Mouse (Mus musculus): ENCODE measurements around the gene Cfap73.

Gene Cfap73

DNA sequence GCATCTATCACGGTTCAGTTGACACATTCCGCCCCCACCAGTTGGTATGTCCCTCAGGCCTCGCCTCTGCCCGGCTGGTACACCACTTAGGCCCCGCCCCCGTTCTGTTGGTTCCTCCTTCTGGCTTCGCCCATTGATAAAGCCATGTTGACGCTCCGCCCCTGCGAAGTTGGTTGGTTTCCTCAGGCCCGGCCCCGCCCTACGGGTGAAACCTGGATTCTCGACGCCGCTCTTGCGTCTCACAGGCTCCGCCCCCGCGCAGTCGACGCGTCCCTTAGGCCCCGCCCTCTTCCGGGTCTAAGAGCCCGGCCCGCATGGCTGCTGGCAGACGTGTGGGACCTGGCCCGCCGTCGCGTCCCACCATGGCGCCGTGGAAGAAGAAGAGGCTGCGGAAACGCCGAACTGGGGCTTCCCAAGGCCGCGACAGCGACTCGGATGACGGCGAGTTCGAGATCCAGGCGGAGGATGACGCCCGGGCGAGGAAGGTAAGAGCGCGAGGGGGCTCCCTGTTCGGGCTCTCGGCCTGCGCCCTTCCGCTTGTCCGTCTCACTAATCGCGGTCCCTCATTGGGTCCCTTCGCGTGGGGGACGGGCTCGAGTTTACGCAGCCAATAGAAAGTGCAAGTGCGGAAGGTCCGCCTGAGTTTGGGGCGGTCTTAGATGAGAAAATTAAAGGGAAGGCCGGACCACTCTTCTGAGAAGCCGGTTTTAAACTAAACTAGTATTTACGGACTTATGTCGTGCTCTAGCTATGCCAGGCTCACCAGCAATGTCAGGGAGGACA lies 21.0 kb downstream of the Cfap73 start:
- DNase-seq (ENCODE audit: low read depth, low spot score), result peak; percentile 100

DNA sequence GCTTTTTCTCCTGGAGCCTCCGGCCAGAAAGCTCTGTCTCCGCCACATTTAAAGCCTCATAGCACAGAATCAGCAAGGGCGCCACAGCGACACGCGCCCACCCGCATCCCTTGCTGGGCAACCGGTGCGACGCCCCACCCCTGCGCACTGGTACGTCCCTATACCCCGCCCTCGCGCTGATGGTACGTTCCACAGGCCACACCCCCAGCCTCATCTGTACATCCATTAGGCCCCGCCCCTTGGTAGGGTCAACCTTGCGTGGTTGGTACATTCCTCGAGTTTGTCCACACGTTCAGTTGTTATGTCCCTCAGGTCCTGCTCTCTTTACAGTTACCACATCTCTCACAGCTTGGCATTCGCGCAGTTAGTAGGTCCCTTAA lies 21.6 kb downstream of the Cfap73 start, which contains the start of the genes Rita1 and Ddx54:
Gene Rita1, minus strand, starts transcription at position 148 of the 380 bp plus-strand sequence.
Gene Ddx54, plus strand, starts transcription at position 298 of the 380 bp plus-strand sequence.
- peak; percentile 96 for DNase-seq (ENCODE audit: low read depth, low spot score)

DNA sequence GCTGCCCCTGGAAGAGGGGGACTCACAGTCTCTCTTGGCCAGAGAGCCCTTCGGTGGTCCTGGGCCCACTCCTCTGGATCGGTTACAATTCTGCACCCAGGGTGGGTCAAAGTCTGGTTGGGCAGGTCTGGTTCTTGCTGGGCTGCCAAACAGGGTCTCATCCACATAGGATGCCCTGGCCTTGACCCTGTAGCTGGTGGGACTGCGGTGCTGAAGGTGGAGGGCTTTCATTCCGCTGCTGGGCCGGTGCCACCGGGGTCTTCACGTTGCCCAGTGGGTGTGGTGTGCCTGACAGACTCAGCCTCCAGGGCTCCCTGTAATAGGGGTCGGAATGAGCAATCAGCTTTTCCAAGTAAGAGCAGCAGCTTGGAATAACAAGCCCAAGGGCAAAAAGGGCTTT lies 22.6 kb downstream of the Cfap73 start:
- no peak for DNase-seq (ENCODE audit: low read depth, low spot score)

DNA sequence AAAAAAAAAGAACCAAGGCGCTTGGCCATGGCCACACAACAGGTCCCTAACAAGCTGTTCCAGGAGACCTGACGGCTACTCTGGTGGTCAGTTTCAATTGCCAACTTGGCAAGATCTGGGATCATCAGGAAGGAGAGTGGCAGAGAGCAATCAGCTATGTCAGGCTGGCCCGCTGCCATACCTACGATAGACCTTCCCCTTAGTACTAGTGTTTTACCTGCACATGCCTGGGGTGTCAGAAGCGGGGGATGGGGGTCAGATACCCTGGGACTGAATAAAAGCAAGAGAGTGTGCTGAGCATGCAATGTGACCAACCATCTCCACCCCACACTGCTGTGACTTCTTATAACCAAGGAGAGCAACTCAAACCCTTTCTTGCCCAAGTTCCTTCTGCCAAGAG lies 23.1 kb downstream of the Cfap73 start:
- no peak for DNase-seq (ENCODE audit: low read depth, low spot score)

DNA sequence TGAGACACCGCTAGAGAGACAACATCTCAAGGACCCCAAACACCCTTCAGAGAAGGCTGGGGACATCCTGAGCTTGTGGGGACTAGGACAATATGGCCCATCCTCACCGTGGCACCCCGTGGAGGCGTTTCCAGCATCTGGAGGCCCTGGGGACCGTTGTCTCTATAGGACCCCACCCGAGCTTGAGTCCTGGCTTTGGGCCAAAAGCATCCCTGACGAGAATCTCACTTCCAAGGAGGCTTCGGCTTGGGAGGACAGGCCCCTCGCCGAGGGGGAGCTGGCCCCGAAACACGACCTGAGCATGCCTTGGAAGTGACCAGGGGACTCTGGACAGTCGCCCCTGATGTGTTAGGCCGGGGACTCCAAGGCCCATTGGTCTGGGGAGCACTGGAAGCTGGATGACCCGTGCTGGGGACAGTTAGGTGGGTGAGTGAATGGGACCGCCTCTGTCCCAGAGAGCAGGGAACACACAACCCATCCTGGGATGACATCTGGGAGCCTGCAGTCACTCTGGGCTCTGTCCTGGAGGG lies 24.7 kb downstream of the Cfap73 start:
- no peak for DNase-seq (ENCODE audit: low read depth, low spot score)

DNA sequence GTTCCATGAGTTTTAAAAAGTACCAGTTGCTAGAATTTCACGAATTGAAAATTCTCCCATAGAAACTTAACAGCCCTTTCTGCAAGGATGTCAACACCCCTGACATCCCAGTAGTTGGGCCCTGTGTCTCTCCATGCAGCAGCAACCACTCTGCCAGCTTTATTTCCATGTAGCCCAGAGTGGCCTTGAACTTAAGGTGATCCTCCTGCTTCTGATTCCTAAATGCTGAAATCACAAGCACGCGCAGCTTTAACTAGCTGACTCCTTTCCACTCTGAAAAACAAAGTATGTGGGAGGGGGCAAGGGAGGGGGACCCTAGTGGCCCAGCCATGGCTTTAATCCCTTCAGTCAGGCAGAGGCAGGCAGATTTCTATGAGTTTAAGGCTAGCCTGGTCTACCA lies 26.7 kb downstream of the Cfap73 start:
- no peak for DNase-seq (ENCODE audit: low read depth, low spot score)

DNA sequence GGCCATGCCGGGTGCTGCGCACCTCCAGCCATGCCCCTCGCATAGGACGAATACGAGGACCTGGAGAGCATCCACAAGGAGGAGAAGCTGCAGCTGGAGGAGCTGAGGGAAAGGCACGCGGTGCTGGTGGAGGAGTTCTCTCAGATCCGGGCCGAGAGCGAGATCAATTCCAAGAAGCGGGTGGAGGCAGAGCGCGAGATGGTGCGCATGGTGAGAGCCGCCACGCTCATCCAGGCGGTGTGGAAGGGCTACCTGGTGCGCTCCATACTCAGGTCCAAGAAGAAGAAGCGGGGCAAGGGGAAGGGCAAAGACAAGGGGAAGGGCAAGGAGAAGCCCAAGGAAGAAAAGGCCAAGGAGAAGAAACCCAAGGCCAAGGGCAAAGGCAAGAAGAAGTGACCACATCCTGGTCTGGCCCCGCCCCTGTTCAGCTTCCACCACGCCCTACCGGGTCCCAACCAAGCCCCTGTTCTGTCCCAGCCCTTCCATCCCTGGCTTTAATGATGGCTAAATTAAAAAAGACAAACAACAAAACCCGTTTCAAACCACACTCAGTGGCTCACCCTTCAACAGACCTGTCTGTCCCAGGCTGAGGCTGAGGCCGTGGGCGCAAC lies 27.3 kb downstream of the Cfap73 start:
- no peak for DNase-seq (ENCODE audit: low read depth, low spot score)

DNA sequence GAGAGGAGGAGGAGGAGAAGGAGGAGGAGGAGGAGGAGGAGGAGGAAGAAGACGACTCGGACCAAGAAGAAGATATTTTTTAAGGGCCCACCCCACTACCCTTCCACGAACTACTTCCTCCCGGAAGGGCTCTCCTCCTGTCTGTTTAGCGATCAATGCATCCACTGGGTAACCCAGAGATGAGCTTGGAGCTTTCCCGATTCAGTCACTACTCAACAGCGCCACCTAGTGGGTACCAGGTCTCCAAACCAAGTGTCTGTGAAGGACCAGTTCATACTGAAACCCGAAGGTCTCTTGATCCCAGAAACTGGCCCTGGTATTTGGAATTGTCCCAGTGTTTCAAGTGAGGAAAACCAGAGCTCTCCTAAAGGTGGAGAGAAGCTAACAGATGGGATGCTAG lies 28.3 kb downstream of the Cfap73 start:
- peak; percentile 96 for DNase-seq (ENCODE audit: low read depth, low spot score)

DNA sequence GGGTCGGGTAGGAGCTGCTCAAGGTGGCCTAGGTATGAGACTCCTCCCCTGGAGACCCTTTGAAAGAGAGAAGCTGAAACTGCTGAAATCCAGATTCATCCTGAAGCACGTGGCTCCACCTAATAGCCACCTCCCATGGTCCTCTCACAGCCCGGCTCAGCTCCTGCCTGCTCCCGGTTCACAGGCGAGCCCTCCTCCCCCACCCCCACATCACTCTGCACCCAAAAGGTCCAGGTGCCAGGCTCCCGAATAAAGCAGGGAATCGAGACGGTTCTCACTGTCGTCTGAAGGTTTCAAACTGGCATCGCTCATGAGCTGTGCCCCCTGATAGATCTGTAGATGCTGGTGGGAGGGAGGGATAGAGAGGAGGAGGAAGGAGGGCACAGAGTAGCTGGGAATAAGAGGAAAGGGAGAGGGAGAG lies 28.8 kb downstream of the Cfap73 start:
- DNase-seq (ENCODE audit: low read depth, low spot score), result no peak

DNA sequence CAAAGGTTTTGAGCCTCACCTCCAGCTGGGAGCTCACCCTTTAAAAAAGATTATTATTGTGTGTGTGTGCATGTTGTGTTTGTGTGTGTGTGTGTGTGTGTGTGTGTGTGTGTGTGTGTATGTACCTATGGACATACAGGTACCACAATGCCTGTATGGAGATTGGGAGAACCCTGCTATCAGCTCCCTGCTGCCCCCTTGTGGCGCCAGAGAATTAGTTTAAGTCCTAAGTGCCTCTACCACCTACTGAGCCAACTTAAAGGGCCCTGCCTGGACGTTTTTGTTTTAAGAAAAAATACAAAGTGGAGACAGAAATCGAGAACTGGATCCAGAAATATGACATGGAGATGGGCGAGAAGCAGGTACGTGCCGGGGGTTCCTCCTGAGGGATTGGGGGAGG lies 29.2 kb downstream of the Cfap73 start:
- peak; percentile 88 for DNase-seq (ENCODE audit: low read depth, low spot score)

DNA sequence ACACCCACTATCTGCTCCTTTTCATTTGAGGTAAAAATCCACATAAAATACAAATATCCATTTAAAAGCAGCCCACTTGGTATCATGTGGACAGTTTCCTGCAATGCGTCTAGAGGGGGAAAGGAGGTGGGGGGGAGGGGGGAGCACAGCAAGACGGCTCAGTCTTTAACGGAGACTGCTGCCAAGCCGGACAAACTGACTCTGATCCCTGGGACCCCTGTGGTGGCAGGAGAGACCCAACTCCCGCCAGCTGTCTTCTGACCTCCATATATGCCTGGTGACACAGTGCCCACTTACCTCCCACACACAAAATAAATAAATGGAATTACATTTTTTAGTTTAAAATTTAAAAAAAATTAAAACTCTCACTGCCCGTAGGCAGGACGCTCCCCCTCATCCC lies 30.5 kb downstream of the Cfap73 start:
- no peak for DNase-seq (ENCODE audit: low read depth, low spot score)

DNA sequence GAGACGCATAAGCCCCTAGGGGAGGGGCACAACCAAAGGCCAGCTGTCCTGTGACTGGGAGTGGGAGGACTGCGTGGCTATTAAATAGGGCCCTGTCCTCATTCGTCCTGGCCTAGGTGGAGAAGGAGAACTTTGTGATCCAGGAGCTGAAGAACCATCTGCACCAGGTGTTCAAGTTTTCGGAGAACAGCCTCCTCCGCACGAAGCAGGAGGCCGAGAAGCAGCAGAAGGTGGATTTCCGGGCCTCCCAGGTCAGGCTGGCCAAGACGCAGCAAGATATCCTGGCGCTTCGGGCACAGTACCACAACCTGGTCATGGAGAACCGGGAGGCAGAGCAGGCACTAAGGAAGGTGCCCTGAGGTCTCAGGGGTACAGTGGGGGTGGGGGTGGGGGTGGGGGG lies 31.8 kb downstream of the Cfap73 start:
- DNase-seq (ENCODE audit: low read depth, low spot score), result no peak

DNA sequence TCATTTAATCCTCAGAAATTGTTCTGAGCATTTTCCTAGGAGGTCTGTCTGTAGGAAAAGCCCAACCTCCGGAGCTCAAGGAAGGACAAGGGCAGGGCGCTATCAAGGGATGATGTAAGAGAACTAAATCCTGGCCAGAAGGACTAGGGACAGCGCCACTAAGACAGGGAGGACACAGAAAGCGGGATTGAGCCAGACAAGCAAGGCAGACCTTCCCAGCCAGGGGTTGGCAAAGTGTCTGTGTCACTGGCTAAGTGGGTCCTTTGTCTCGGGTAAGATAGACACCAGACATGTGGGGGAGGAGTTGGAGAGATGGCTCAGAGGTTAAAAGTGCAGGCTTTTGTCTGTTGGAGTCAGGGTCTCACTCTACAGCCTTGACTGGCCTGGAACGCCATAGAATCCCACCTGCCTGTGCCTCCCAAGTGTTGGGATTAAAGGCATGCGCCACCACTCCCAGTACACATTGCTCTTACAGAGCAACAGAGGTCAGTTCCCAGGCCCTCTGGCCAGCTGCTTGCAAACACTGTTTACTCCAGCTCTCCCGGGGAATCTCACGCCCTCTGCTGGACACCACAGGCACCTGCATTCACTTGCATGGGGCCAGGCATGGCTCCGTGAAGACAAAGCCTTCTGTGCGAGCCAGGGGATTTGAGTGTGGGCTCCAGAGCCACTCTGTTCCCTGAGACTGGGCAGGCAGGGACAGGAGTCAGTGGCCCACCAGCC lies 32.9 kb downstream of the Cfap73 start:
- DNase-seq (ENCODE audit: low read depth, low spot score), result peak; percentile 72

DNA sequence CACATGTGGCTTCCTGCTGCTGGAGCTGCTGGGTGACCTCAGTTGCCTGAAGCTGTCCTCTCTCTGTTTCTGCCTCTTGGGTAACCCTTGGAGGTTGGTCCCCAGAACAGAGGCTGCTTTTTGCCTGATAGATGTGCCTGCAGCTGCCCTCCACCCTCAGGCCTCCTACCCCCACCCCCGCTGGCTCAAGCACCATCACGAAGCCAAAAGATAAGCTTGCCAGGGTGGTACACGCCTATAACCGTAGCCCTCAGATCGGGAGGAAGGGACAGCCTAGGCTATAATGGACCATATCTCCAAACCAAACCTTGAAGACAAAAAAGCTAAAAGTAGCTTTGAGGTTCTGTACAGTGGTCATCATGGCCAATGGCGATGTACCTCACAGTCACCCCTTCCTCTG lies 34.4 kb downstream of the Cfap73 start:
- no peak for DNase-seq (ENCODE audit: low read depth, low spot score)

DNA sequence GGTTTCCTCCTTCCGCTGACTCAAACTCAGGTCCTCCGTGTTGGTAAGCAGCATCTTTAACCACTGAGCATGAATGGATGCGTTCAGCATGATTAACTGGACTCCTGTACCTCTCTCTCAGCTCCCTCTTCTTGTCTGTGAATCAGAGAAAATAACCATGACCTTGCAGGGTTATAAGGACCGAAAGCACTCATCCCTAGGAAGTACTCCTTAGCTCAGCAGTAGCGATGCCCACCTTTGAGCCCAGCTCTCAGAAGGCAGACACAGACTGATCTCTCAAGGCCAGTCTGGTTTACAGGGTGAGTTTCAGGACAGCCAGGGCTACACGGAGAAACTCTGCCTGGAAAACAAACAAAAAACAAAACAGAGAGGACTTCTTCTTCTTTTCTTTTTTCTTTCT lies 39.5 kb downstream of the Cfap73 start:
- no peak for DNase-seq (ENCODE audit: low read depth, low spot score)

DNA sequence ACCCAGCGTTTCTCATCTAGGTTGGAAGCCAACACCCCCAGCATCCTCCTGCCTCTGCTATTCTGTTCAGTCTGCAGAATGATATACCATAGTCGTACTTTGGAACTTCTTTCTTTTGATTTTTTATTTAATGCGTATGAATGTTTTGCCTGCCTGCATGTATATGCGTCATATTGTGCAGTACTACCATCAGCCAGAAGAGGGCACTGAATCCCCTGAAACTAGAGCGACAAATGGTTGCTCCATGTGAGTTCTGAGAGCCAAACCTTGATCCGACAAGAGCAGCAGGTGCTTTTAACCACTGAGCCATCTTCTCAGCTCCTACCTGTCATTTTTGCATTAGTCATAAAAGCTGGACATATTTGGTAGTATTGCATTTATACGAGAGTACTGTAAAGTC lies 41.9 kb downstream of the Cfap73 start:
- DNase-seq (ENCODE audit: low read depth, low spot score), result no peak

DNA sequence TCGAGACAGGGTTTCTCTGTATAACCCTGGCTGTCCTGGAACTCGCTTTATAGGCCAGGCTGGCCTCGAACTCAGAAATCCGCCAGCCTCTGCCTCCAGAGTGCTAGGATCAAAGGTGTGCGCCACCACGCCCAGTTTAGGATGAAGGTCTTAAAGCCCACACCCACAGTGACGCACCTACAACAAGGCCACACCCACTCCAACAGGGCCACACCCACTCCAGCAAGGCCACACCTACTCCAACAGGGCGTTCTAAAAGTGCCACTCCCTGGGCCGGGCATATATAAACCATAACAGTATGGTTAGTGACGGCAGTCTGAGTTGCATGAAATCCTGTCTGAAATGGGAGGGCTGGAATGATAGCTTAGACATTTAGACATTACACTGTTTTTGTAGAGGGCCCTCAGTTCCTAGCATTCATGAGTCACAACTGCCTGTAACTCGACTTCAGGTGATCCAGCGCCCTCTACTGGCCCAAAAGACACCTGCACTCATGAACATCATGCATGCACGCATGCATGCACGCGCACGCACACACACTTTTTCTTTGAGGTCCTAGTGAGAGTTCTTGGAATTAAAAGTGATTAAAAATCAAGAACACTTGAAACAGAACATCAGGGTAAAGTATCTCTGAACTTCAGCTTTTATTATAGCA lies 43.6 kb downstream of the Cfap73 start:
- no peak for DNase-seq (ENCODE audit: low read depth, low spot score)

DNA sequence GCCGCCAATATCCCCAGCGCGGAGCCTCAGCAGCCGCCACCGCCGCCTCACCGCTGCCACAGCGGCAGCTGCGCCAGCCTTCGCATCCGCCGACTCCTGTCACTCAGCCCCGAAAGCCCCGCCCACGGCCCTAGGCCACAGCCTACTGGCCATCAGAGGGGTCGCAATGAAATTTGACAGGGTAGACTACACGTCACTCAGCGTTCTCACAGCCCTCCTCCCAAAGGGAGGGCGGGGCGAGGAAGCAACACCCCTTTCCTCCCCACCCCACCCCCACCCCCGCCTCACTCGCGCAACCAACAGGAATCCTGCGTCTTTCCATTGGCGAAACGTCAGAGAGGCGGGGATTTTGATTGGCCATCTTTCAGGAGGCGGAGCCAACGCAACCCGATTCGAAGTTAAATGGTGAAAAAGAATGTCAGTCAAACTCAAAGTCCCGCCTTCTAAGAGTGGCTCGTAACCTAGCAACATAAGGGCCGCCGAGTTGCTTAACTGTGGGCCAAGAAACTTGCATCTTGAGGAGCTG lies 45.4 kb downstream of the Cfap73 start, which contains the start of the genes Tpcn1 and Iqcd:
Gene Tpcn1, minus strand, starts transcription at position 105 of the 526 bp plus-strand sequence.
Gene Iqcd, plus strand, starts transcription at position 448 of the 526 bp plus-strand sequence.
- DNase-seq (ENCODE audit: low read depth, low spot score), result peak; percentile 100

DNA sequence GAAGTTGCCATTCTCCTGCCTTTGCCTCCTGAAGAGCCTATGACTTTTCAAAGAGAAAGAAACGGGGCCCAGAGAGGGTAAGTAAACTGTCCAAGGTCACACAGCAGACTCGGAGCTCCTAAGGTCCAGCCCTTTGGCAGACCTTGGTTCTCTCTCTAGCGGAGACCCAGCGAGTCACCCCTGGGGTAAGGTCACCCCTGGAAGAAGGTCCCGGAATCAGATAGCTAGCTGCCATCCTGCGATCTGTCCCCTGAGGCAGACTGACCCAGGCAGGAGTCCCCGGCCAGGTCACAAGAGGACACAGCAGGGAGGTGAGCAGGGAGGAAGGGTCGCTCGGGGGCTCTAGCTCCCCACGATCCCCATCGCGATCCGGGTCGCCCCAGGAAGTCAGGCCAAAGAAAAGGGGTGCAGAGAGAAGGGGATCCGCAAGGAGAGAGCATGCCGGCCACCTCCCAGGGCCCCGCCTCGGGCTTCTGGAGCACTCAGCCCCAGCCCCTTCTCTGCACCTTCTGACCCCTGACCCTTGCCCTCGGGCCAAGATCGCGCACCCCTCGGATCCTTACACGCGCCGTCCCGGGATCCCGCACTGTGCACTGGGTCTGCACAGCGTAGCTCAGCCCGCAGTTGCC lies 46.0 kb downstream of the Cfap73 start:
- no peak for DNase-seq (ENCODE audit: low read depth, low spot score)

DNA sequence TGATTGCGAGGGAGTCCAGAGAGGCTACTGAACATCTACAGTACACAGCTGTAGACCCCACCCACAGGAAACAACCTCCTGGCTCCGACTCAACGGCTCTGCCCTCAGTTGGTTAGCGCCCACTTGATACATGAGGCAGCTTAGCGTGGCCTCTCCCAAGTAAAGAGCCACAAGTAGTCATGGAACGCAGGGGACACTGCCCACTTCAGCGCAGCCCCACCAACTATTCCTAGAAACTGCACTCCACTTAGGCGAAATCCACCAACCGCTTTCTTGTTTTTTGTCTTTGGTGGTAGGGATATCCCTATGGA lies 46.5 kb downstream of the Cfap73 start:
- no peak for DNase-seq (ENCODE audit: low read depth, low spot score)

Measured in mesoderm, embryonic 11.5 days (tissue).